Mouse (Mus musculus) lung, embryonic 16.5 days (tissue): ENCODE measurements at regions not wholly inside any gene's neighbourhood (a gene's known extent, or its start where the extent isn't known, plus 50 kb on each side); places are given as distances from the start of the nearest gene placed in this dataset.

ENCODE experiments used
- ATAC-seq: fragments of 200-750 bp; cut with Nextera tagmentation; 2 replicates; pipeline ENCODE4 v1.8.0; 2017; ENCODE audit warnings: low read depth, mild to moderate bottlenecking, moderate library complexity
- H3K27ac ChIP-seq: fragments of 300-500 bp; sonication (generic); 2 replicates; pipeline ENCODE4 v1.5.1; 2014; ENCODE audit warnings: mild to moderate bottlenecking, control low read depth, low read length
- H3K27me3 ChIP-seq: fragments of 300-500 bp; sonication (generic); 2 replicates; pipeline ENCODE4 v1.6.1; 2014; ENCODE audit warnings: low read depth, low read length, mixed read lengths; ENCODE audit not compliant: control insufficient read depth, insufficient read depth
- H3K36me3 ChIP-seq: fragments of 300-500 bp; sonication (generic); 2 replicates; pipeline ENCODE4 v1.6.1; 2014; ENCODE audit warnings: low read length; ENCODE audit not compliant: control insufficient read depth, insufficient read depth
- H3K4me1 ChIP-seq: fragments of 300-500 bp; sonication (generic); replicated peaks from 2 replicates; pipeline ENCODE4 v1.6.1; 2014; ENCODE audit warnings: low read length, mixed read lengths; ENCODE audit not compliant: control insufficient read depth, insufficient read depth
- H3K4me2 ChIP-seq: fragments of 300-500 bp; sonication (generic); 2 replicates; pipeline ENCODE4 v1.6.1; 2014; ENCODE audit warnings: low read depth, low read length, control low read depth
- H3K4me3 ChIP-seq: fragments of 300-500 bp; sonication (generic); 2 replicates; pipeline ENCODE4 v1.5.1; 2014; ENCODE audit warnings: mild to moderate bottlenecking, low read length, control low read depth
- H3K9ac ChIP-seq: fragments of 300-500 bp; sonication (generic); 2 replicates; pipeline ENCODE4 v1.6.1; 2014; ENCODE audit warnings: low read length, control low read depth
- H3K9me3 ChIP-seq: fragments of 300-500 bp; sonication (generic); 2 replicates; pipeline ENCODE4 v1.6.1; 2016; ENCODE audit warnings: low read length; ENCODE audit not compliant: control insufficient read depth
- WGBS: fragments of 180-500 bp; shearing (Covaris S2); extraction: QIAGEN DNeasy Blood & Tissue Kit; methylation state at CpG from one replicate; pipeline ENCODE4 v1.1.7; 2014; 5-methylcytosine and 5-hydroxymethylcytosine counted together

- 13% methylated on average over 15 of the region's 15 CpGs for WGBS
- peak overlapping the region; percentile 24; the same call in 1 of the 2 replicates for H3K9ac ChIP-seq
- H3K4me1 ChIP-seq, result peaks cover 11% of the 10 kb centered on the region
- no peaks in the 10 kb centered on the region for H3K9me3 ChIP-seq
- no peak overlapping the region for H3K4me3 ChIP-seq
- H3K36me3 ChIP-seq, result no peaks in the 10 kb centered on the region
- H3K4me2 ChIP-seq, result peak overlapping the region; percentile 5; the same call in 1 of the 2 replicates
- peak overlapping the region; percentile 84 for H3K27ac ChIP-seq
- peak; percentile 94 for ATAC-seq
- H3K27me3 ChIP-seq, result no peaks in the 10 kb centered on the region
These were observed 125.6 kb downstream of the Smad6 start for GRCm38 (mm10) chr9:63896073-63896807.

- Histone ChIP-seq H3K9ac (no peak overlapping the region), H3K27ac (no peak overlapping the region), H3K9me3 (no peaks in the 10 kb centered on the region), H3K27me3 (no peaks in the 10 kb centered on the region), H3K4me1 (peaks cover 13% of the 10 kb centered on the region), H3K36me3 (no peaks in the 10 kb centered on the region), H3K4me2 (no peak overlapping the region), H3K4me3 (no peak overlapping the region)
- no peak for ATAC-seq
- WGBS, result 49% methylated on average over 17 of the region's 17 CpGs
These were observed 129.5 kb downstream of the Smad6 start for GRCm38 (mm10) chr9:63892235-63892971.

DNA sequence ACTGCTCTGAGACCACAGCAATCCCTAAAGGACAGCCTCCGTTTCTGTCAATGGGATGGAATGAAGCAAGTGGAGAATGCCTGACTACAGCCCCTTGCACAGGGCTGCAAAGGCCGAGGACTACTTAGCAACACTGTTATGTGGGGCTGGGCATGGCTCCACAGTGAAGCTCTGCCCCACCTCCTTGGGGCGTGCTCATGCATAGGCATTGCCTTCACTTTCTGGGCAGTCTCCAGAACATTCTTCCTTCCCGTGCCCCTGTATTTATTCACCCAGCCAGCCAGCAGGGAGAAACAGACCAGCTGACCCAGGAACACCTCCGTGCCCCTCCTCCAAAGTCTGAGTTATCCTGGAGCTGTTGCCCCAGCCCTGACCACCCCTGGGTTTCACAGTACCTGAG lies 131.1 kb downstream of the Smad6 start:
- Histone ChIP-seq H3K9ac (no peak overlapping the region), H3K27ac (no peak overlapping the region), H3K4me2 (no peak overlapping the region), H3K36me3 (no peaks in the 10 kb centered on the region), H3K27me3 (no peaks in the 10 kb centered on the region), H3K4me3 (no peak overlapping the region), H3K4me1 (peaks cover 3% of the 10 kb centered on the region; the same call in 1 of the 2 replicates), H3K9me3 (no peaks in the 10 kb centered on the region)
- WGBS, result 33% methylated on average over 5 of the region's 5 CpGs
- ATAC-seq, result peak; percentile 60; the same call in 1 of the 2 replicates

DNA sequence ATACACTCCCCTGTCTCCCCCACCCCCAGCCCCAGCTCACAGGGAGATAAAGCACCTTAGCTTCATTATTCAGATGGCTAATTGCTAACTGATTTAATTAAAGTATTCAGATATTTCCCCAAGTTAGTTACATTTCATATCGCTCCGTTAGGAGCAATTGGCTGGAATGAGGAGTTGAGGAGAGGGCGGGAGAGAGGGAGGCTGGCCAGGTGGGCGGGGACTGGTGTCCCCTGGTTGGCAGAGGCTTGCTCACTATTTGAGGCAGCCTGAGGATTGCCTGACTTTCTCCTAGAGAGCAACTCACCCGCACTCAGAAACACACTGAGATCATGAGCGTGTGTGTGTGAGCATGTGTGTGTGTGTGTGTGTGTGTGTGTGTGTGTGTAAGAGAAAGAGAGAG lies 131.8 kb upstream of the Smad3 start:
- Histone ChIP-seq H3K9me3 (no peaks in the 10 kb centered on the region), H3K36me3 (no peaks in the 10 kb centered on the region), H3K27me3 (no peaks in the 10 kb centered on the region), H3K9ac (no peak overlapping the region), H3K4me2 (no peak overlapping the region), H3K4me3 (no peak overlapping the region), H3K27ac (no peak overlapping the region), H3K4me1 (peaks cover 3% of the 10 kb centered on the region; the same call in 1 of the 2 replicates)
- ATAC-seq, result no peak
- 54% methylated on average over 6 of the region's 6 CpGs for WGBS

DNA sequence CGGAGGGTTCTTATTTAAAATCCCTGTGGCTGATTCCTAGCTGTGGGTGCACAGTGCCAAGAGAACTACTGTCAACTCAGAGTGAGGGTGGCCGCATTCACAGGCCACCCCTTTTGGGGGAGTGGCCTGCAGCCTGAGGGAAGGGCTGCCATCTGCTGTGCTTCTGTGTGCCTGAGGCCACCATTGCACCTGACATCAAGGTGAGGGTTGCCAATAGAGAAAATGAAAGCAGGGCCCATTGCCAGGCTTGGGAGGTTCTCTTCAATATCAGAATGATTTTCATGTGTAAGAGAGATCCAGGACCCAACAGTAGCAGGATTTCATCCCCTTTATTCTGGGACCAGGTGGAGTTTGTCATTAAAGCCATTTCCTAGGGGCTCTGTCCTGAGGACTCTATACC lies 127.2 kb upstream of the Smad3 start:
- Histone ChIP-seq H3K27ac (no peak overlapping the region), H3K9ac (no peak overlapping the region), H3K27me3 (no peaks in the 10 kb centered on the region), H3K4me3 (no peak overlapping the region), H3K9me3 (no peaks in the 10 kb centered on the region), H3K4me2 (no peak overlapping the region), H3K36me3 (no peaks in the 10 kb centered on the region), H3K4me1 (peaks cover 9% of the 10 kb centered on the region; the same call in 1 of the 2 replicates)
- no peak for ATAC-seq
- 74% methylated on average over 2 of the region's 2 CpGs for WGBS

GRCm38 (mm10) chr9:63883738-63884520 lies 126.1 kb upstream of the Smad3 start:
- H3K36me3 ChIP-seq, result no peaks in the 10 kb centered on the region

GRCm38 (mm10) chr9:63881692-63882091 lies 123.9 kb upstream of the Smad3 start:
- Histone ChIP-seq H3K4me1 (peaks cover 12% of the 10 kb centered on the region; the same call in 1 of the 2 replicates), H3K27me3 (no peaks in the 10 kb centered on the region), H3K4me3 (no peak overlapping the region), H3K36me3 (no peaks in the 10 kb centered on the region), H3K4me2 (no peak overlapping the region), H3K9ac (no peak overlapping the region), H3K9me3 (no peaks in the 10 kb centered on the region), H3K27ac (no peak overlapping the region)
- 80% methylated on average over 10 of the region's 10 CpGs for WGBS
- ATAC-seq, result no peak

More at GRCm38 (mm10) chr9:63883738-63884520, 126.1 kb upstream of the Smad3 start:
- no peaks in the 10 kb centered on the region for H3K27me3 ChIP-seq
- no peaks in the 10 kb centered on the region for H3K9me3 ChIP-seq
- H3K27ac ChIP-seq, result no peak overlapping the region
- H3K4me3 ChIP-seq, result no peak overlapping the region
- no peak overlapping the region for H3K9ac ChIP-seq
- no peak overlapping the region for H3K4me2 ChIP-seq
- ATAC-seq, result no peak
- 69% methylated on average over 6 of the region's 6 CpGs for WGBS
- peaks cover 9% of the 10 kb centered on the region; the same call in 1 of the 2 replicates for H3K4me1 ChIP-seq

GRCm38 (mm10) chr9:63881261-63881563 lies 123.4 kb upstream of the Smad3 start:
- Histone ChIP-seq H3K9ac (no peak overlapping the region), H3K36me3 (no peaks in the 10 kb centered on the region), H3K4me1 (peaks cover 12% of the 10 kb centered on the region; the same call in 1 of the 2 replicates), H3K9me3 (no peaks in the 10 kb centered on the region), H3K4me2 (no peak overlapping the region), H3K27me3 (no peaks in the 10 kb centered on the region), H3K4me3 (no peak overlapping the region), H3K27ac (no peak overlapping the region)
- 55% methylated on average over 4 of the region's 4 CpGs for WGBS
- no peak for ATAC-seq
